Mouse (Mus musculus): ENCODE results near the gene Tent4b.
"Not testable (repeated sequence)": the region's sequence is repeated elsewhere in the genome, so short reads cannot be mapped to it uniquely, and the experiment has no call there.

Gene Tent4b

GRCm38 (mm10) chr8:88198945-88199571, at the start of gene Tent4b:
Gene Tent4b, plus strand, starts transcription at chr8:88199213.
- DNase-seq (ENCODE audit: low spot score), result peak; percentile 89

DNA sequence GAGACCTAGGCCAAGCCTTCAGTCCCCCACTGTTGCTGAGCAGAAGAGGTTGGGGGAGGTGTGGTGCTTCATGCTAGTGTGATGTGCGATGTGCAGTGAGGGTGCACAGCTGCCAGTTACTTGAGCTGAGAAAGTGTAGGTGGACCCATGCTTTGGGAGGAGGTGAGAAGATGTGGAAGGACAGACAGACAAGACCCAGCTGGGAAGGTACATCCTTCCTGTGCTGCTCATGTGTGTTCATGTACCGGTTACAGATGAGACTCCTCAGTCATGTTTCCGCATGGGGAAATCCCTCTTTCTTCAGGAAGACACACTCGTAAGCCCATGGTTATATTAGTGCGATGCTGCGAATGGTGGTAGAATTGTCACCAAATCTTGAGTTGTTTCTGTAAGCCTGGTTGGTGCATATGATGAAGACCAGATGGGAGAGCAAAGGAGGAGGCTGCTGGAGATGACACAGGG, 48.1 kb upstream of the Tent4b start:
- DNase-seq (ENCODE audit: low spot score), result no peak

DNA sequence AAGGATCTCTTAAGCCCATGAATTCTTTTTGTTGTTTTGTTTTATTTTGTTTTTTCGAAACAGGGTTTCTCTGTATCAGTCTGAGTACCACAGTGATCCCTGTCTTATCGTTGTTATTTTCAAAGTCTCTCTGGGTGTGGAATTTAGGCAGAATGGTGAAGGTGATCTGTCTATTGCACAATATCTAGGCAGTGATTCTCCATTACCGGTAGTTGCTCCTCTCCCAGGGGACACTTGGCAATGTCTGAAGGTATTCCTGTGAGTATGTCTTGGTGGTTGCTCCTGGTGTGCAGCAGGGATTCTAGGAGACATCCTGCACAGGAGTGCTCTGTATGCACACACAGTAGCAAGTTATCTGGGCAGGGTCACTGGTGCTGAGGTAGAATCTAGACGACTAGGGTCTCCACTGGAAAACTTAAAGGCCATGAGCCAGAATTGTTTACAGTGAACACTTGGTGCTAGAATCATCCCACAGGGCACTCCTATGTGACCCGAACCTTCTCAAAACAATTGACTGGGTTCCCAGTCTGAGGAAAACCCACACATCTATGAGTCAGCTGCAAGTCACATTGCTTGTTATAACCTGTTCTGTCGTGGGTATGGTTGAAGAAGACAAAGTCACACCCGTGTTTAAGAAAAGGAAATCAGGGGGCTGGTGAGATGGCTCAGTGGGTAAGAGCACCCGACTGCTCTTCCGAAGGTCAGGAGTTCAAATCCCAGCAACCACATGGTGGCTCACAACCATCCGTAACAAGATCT, 38.6 kb upstream of the Tent4b start:
- DNase-seq (ENCODE audit: low spot score), result no peak

DNA sequence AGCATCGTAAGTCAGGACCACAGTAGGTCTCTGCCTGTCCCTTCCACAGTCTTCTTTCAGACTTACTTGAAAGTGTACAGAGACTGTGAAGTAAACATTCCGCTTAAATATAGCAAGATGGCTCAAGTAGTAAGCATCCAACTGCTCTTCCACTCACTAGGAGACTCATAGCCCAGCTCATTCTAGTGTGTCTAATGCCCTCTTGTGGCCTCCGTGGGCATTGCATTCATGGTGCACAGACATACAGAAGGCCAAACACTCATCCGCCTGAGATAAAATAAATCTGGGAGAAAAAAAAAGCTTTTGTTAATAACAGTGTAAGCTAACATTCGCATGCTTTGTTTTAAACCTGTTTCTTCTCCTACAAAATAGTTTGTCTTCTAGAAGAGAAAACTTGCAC, 37.6 kb upstream of the Tent4b start:
- DNase-seq (ENCODE audit: low spot score), result peak; percentile 45

- no peak for DNase-seq (ENCODE audit: low spot score)
Observed at GRCm38 (mm10) chr8:88175264-88175663, 23.7 kb upstream of the Tent4b start.

GRCm38 (mm10) chr8:88177291-88177690, 21.7 kb upstream of the Tent4b start:
- DNase-seq (ENCODE audit: low spot score), result no peak

- DNase-seq (ENCODE audit: low spot score), result no peak
Observed at GRCm38 (mm10) chr8:88183121-88183520, 15.9 kb upstream of the Tent4b start.

DNA sequence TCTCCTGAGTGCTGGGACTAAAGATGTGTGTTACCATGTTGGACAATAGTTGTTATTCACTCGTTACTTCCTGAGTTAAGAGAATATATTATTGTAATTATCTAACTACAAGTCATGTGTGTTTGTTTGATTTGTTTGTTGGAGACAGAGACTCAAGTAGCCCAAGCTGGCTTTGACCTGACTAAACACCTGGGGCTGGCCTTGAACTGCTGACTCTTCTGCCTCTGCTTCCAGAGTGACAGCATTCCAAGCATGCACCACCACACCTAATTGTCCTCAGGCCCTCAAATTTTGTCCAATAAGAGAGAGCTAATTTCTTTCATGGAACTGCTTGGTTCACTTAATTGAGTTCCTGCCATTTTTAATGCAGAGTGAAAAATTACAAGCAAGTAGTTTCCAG, 14.1 kb upstream of the Tent4b start:
- DNase-seq (ENCODE audit: low spot score), result no peak

- DNase-seq (ENCODE audit: low spot score), result no peak
Observed at GRCm38 (mm10) chr8:88185716-88186115, 13.3 kb upstream of the Tent4b start.

GRCm38 (mm10) chr8:88197328-88197727, 1.7 kb upstream of the Tent4b start:
- DNase-seq (ENCODE audit: low spot score), result no peak

GRCm38 (mm10) chr8:88198551-88198944, 465 bp upstream of the Tent4b start:
- peak; percentile 31 for DNase-seq (ENCODE audit: low spot score)

- DNase-seq (ENCODE audit: low spot score), result peak; percentile 19
Observed at GRCm38 (mm10) chr8:88199700-88200601, 938 bp downstream of the Tent4b start.

DNA sequence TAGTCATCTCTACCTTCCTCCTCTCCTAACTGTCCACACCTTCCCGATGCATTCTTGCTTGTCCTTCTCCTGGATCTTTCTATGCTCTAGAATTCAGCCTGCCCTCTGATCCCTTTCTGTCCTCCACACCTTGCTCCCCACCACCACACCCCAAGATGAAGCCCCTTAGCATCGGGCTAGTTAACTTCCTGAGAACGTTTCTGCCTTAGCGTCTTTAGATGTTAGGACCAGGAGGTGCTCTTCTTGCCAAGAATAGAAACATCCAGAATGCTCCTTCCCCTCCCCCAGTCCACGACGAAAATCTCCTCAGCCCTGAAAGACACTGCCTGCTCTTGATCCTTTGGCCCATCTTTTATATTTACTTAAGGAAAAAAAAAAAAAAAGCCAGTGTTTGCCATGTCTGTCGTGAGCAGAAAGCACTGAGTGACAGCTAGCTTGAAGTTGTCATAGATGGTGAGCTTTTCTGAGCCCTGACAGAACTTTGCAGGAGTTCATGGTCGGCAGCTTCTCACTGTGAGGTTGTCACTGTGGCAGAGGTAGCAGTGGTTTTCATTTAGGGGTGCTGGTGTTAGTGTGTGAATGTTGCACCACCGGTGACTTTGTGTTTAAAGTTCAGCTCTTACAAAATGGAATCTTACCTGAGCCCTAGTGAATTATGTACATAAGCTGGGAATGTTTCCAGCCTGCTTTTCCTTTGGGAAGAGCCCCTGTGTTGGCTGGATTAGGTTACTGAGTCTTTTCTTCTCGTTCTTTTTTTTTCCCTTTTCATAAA, 1.9 kb downstream of the Tent4b start:
- DNase-seq (ENCODE audit: low spot score), result no peak

GRCm38 (mm10) chr8:88201641-88202040, 2.6 kb downstream of the Tent4b start:
- DNase-seq (ENCODE audit: low spot score), result no peak

DNA sequence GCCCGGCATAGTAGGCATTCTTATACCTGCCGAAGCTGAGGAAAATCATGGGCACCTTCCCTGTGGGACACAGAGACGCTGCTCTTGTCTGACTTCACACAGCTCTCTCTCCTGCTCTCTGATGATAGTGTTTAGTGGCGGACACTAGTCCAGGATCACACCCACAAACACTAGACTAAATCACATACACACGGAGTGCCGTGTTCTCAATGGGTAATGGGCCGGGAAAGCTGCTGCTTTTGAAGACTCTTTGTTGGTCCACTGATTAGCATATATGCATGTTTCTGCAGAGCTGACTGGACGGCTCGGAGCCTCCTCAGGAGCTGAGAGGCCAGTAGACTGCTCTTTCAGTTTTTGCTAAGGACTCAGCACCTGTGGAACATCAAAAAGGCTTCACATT, 7.0 kb downstream of the Tent4b start:
- no peak for DNase-seq (ENCODE audit: low spot score)

DNA sequence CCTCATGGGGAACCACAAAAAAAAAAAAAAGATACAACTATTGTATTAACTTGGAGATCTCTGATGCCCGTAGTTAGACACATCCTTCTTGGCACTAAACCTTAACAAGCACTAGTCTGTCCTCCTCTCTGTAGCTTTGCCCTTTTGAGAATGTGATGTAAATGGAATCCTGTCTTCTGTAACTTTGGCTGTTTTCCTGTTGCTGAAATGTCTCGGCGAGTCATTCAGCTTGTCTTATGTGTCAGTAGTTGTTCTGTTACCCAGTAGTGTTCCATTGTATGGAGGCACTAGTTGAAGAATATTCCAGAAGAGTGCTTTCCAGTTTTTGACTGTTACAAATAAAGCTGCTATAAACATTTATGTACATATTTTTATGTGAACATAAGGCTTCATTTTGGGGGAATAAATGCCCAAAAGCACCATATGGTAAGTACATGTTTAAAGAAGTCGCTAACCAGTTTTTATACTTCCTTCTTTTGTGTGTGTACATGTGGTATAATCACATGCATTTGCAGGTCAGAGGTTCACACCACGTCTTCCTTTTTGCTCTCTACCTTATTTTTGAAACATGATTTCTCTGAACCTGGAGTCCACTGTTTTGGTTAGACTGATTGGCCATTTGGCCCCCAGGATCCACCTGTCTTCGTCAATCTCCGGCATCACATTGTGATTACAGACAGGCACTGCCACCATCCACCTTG, 8.3 kb downstream of the Tent4b start:
- no peak for DNase-seq (ENCODE audit: low spot score)

DNA sequence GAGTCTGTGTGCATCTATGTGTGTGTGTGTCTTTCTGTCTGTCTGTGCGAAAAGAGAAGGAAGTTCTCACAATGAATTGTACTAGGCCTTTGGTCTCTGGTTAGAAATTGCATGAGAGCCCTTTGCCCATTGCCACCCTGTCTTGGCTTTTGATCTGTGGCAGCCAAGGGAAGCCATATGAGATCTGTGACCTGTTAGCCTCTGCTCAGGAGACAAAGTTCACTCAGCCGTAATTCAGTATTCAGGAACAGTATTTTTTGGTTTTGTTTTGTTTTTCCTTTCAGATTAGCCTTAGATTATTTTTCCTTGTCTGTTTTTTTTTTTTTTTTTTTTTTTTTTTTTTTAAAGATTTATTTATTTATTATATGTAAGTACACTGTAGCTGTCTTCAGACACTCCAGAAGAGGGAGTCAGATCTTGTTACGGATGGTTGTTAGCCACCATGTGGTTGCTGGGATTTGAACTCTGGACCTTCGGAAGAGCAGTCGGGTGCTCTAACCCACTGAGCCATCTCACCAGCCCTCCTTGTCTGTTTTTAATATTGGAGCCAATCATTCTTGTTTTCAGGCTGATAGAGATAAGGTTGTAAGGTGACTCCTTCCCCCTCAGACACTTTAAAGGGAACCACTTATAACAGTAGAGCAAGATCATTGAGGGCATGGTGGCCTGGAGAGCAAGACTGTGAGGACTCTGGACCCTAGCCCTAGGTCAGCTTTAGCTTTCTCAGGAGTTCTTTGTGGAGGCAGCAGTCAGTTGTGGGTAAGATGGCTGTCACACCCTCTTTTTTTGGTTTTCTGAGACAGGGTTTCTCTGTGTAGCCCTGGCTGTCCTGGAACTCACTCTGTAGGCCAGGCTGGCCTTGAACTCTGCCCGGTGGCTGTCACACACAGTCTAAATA, 11.2 kb downstream of the Tent4b start:
- not testable (repeated sequence) for DNase-seq (ENCODE audit: low spot score)

- DNase-seq (ENCODE audit: low spot score), result no peak
Observed at GRCm38 (mm10) chr8:88221353-88221752, 22.3 kb downstream of the Tent4b start.

DNA sequence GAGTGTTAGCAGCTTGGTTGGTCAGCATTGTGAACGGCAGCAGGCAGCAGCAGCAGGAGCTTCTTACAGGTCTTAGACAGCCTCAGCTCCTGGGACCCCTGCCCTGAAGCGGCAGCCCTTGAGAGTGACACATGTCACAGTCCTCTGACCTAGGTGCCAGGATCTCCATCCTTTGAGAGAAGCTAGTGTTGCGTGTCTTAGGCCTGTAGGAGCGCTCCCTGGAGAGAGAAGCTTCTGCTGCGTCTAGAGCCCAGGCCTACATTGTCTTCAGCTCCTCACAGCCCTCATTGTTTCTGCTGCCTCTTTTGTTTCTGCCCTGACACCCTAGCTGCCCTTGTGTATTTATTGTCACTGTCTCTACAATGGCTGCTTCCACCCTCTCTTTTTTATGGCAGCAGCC, 26.3 kb downstream of the Tent4b start:
- DNase-seq (ENCODE audit: low spot score), result no peak

DNA sequence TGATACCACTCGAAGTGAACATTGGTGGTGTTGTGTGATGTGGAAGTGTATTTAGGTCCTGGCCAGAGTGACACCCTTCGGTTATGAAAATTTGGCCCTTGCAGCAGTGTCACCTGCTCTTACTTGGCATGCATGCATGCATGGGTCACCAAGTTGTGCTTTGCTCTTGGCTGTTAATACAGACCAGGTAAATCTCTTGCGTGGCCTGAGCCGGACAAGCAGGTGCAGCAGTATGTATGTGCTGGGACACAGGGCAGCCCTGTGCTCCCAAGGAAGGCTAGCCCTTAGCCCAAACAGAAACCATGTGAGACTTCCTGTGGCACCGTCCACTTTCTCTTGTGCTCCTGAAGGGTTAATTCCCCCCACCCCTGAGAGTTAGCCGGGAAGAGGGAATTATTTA, 28.8 kb downstream of the Tent4b start:
- no peak for DNase-seq (ENCODE audit: low spot score)

All from ovary, postnatal 14 days (tissue).